Mouse (Mus musculus) limb, embryonic 13.5 days (tissue): ENCODE measurements around the gene Hoxa4. TPM values are rescaled to one million over a fixed set of nuclear protein-coding genes. Genes with fewer than 3 reads are reported as not detected.

Experiments used
- ATAC-seq: fragments of 200-750 bp; cut with Nextera tagmentation; 2 replicates; pipeline ENCODE4 v1.8.0; 2017; ENCODE audit warnings: low read depth, moderate number of reproducible peaks, moderate TSS enrichment; ENCODE audit not compliant: low FRiP score
- H3K27ac ChIP-seq: fragments of 300-500 bp; sonication (generic); 2 replicates; pipeline ENCODE4 v1.5.1; 2015; ENCODE audit warnings: inconsistent platforms, mild to moderate bottlenecking, moderate library complexity
- H3K27me3 ChIP-seq: fragments of 300-500 bp; sonication (generic); 2 replicates; pipeline ENCODE4 v1.6.1; 2015; ENCODE audit warnings: mild to moderate bottlenecking, inconsistent platforms
- H3K36me3 ChIP-seq: fragments of 300-500 bp; sonication (generic); 2 replicates; pipeline ENCODE4 v1.6.1; 2015; ENCODE audit warnings: inconsistent platforms, mild to moderate bottlenecking, moderate library complexity
- H3K4me1 ChIP-seq: fragments of 300-500 bp; sonication (generic); 2 replicates; pipeline ENCODE4 v1.6.1; 2015; ENCODE audit warnings: inconsistent platforms
- H3K4me2 ChIP-seq: fragments of 300-500 bp; sonication (generic); replicated peaks from 2 replicates; pipeline ENCODE4 v1.6.1; 2015; ENCODE audit warnings: inconsistent platforms, mild to moderate bottlenecking, moderate library complexity
- H3K4me3 ChIP-seq: fragments of 300-500 bp; sonication (generic); 2 replicates; pipeline ENCODE4 v1.5.1; 2015; ENCODE audit warnings: moderate library complexity, mild to moderate bottlenecking, inconsistent platforms
- H3K9ac ChIP-seq: fragments of 300-500 bp; sonication (generic); 2 replicates; pipeline ENCODE4 v1.6.1; 2015; ENCODE audit warnings: mild to moderate bottlenecking, inconsistent platforms
- H3K9me3 ChIP-seq: fragments of 300-500 bp; sonication (generic); 2 replicates; pipeline ENCODE4 v1.6.1; 2016; ENCODE audit warnings: inconsistent platforms
- WGBS: fragments of 180-500 bp; shearing (Covaris S2); methylation state at CpG from one replicate; pipeline ENCODE4 v1.1.7; 2015; 5-methylcytosine and 5-hydroxymethylcytosine counted together
- polyA plus RNA-seq: library from polyadenylated mRNA; unstranded; fragments of >200 nt; fragmentation: Nextera tagmentation; extraction: Ambion mirVana; gene quantifications from 2 replicates; pipeline ENCODE4 v1.2.1, GENCODE M21; 2015

Gene Hoxa4
- polyA plus RNA-seq, 1 experiment from 2014 or later: 0.52 TPM

- Histone ChIP-seq H3K4me1 (peaks cover 59% of the 10 kb centered on the region), H3K36me3 (no peaks in the 10 kb centered on the region), H3K9ac (no peak overlapping the region), H3K9me3 (no peaks in the 10 kb centered on the region), H3K4me3 (peak overlapping the region; percentile 36), H3K4me2 (peak overlapping the region; percentile 62), H3K27me3 (peaks cover 90% of the 10 kb centered on the region), H3K27ac (no peak overlapping the region)
- 17% methylated on average over 17 of the region's 17 CpGs for WGBS
- ATAC-seq: no peak
Observed at GRCm38 (mm10) chr6:52163366-52164031, 28.1 kb downstream of the Hoxa4 start.

GRCm38 (mm10) chr6:52162611-52163365, 28.8 kb downstream of the Hoxa4 start:
- no peak overlapping the region for H3K9ac ChIP-seq
- H3K27me3 ChIP-seq: peaks cover 87% of the 10 kb centered on the region
- ATAC-seq: no peak
- peak overlapping the region; percentile 62 for H3K4me2 ChIP-seq
- H3K4me3 ChIP-seq: peak overlapping the region; percentile 23
- H3K9me3 ChIP-seq: no peaks in the 10 kb centered on the region
- H3K36me3 ChIP-seq: no peaks in the 10 kb centered on the region
- H3K4me1 ChIP-seq: peaks cover 59% of the 10 kb centered on the region
- no peak overlapping the region for H3K27ac ChIP-seq
- 33% methylated on average over 14 of the region's 14 CpGs for WGBS

DNA sequence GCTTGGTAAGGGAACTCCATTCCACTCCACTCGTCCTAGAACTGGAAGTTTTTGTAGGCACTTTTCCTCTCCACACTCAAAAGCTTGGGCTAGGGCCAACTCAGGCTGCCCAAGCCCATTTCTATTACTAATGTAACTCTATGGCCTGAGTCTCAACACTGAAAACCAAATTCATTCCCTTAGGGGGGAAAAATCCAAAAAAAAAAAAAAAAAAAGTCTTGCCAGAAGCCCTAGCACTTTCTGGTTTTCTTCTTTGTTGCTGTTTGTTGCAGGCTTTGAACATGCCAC, 29.5 kb downstream of the Hoxa4 start:
- H3K27ac ChIP-seq: no peak overlapping the region
- peaks cover 63% of the 10 kb centered on the region for H3K4me1 ChIP-seq
- H3K36me3 ChIP-seq: no peaks in the 10 kb centered on the region
- H3K9me3 ChIP-seq: no peaks in the 10 kb centered on the region
- no peak overlapping the region for H3K4me3 ChIP-seq
- no peak overlapping the region for H3K4me2 ChIP-seq
- no peak overlapping the region for H3K9ac ChIP-seq
- WGBS: 37% methylated on average over 1 of the region's 1 CpGs
- peaks cover 87% of the 10 kb centered on the region for H3K27me3 ChIP-seq
- ATAC-seq: no peak

GRCm38 (mm10) chr6:52161336-52162092, 30.0 kb downstream of the Hoxa4 start:
- H3K4me2 ChIP-seq: peak overlapping the region; percentile 100
- H3K9me3 ChIP-seq: no peaks in the 10 kb centered on the region
- peaks cover 67% of the 10 kb centered on the region for H3K4me1 ChIP-seq
- H3K27me3 ChIP-seq: peaks cover 87% of the 10 kb centered on the region
- no peaks in the 10 kb centered on the region for H3K36me3 ChIP-seq
- no peak overlapping the region for H3K27ac ChIP-seq
- H3K4me3 ChIP-seq: peak overlapping the region; percentile 72
- ATAC-seq: no peak
- 23% methylated on average over 8 of the region's 8 CpGs for WGBS
- no peak overlapping the region for H3K9ac ChIP-seq

GRCm38 (mm10) chr6:52160511-52161335, 30.8 kb downstream of the Hoxa4 start:
- peak overlapping the region; percentile 31; the same call in 1 of the 2 replicates for H3K9ac ChIP-seq
- peaks cover 87% of the 10 kb centered on the region for H3K27me3 ChIP-seq
- no peak overlapping the region for H3K27ac ChIP-seq
- H3K36me3 ChIP-seq: no peaks in the 10 kb centered on the region
- 3% methylated on average over 30 of the region's 30 CpGs for WGBS
- no peaks in the 10 kb centered on the region for H3K9me3 ChIP-seq
- peak; percentile 21; the same call in 1 of the 2 replicates for ATAC-seq
- peaks cover 64% of the 10 kb centered on the region for H3K4me1 ChIP-seq
- peak overlapping the region; percentile 100 for H3K4me2 ChIP-seq
- H3K4me3 ChIP-seq: peak overlapping the region; percentile 72

DNA sequence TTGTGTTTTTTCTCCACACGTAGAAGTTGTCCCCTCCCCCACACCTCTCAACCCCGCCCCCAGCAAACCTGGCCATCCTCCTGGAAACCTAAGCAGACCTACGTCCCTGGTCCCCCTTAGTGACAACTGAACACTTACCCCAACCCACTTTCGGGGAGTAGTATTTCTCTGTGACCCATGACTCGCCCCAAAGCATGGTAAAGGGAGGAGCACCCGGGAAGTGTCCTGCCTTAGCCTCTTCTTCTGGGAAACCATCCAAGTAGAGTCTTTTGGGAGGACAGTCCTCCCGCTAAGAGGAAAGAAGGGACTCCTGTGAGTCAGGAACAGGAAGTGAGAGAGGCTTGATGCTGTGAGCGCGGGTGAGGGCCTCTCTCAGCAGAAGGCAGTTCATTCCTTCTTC, 31.6 kb downstream of the Hoxa4 start:
- Histone ChIP-seq H3K9me3 (no peaks in the 10 kb centered on the region), H3K4me3 (peak overlapping the region; percentile 72; the same call in 1 of the 2 replicates), H3K4me2 (peak overlapping the region; percentile 100), H3K4me1 (peaks cover 59% of the 10 kb centered on the region), H3K36me3 (no peaks in the 10 kb centered on the region), H3K27ac (no peak overlapping the region), H3K9ac (no peak overlapping the region), H3K27me3 (peaks cover 89% of the 10 kb centered on the region)
- ATAC-seq: no peak
- WGBS: 14% methylated on average over 9 of the region's 9 CpGs

DNA sequence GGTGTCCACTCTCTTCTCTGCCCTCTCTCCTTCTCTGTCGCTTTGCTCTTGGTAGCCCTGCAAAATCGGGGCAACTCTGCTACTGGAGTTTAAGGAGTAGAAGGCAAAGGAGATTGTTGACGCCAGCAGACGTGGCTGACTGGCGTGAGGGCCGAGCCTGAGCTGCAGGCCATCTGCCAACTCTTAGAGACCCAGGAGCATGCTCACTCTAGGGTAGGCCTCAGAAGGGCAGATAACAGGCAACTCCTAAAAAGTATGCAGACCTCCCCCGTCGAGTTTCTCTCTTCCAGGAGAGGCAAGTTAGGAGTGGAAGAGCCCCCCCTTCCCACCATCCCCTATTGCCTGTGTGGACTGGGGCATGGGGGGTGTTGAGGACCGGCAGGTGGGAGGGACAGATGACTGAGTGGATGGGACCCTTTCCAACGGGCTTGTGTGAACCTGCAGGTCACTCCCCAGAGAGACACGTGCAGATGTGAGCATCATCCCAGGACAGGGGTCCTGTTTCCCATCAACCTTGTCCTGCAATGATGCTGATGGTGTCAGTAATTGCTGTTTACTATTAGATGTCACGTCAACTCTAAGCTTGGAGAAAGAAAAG, 32.3 kb downstream of the Hoxa4 start:
- H3K36me3 ChIP-seq: no peaks in the 10 kb centered on the region
- peak overlapping the region; percentile 67; the same call in 1 of the 2 replicates for H3K9ac ChIP-seq

DNA sequence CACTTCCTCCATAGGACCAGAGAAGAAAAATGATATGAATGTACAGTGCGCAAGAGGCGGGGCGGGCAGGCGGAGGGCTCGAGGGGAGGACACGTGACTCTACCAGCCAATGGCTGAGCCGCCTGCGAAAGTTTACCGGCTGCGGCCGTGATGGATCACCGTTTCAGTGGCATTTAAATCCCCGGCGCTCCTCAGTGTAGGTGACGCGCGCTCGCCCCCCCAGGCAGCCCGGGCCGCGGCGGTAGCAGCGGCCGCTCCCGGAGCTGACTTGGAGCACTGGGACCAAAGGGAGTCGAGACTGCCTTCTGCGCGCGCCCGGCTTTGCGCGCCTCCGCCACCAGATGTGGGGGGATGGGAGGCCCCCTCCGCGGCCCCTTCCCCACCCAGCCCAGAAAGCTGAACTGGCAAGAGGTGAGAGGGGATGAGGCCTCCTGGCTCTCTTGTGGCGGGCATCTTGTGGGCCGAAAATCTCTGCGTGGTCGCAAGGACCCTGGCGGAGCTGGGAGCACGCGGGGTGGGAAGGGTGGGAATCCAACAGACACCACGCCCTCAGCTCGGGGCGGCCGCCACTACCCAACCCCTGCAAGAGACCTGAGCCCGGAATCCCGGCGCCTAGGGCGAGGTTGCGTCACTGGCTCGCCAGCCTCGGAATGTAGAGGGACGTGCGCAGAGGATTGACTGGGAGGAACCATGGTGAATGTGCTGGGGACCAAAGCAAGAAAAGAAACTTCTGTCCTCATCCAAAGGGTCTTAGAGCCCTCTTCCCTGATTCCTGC, 33.1 kb downstream of the Hoxa4 start, which contains the start of gene Hoxa1:
Gene Hoxa1, minus strand, starts transcription at position 42 of the 776 bp plus-strand sequence.
- Histone ChIP-seq H3K4me3 (peak within 1 kb of the TSS; percentile 72), H3K9me3 (no peaks in the 10 kb centered on the region), H3K27me3 (peaks cover 89% of the 10 kb centered on the region), H3K4me2 (peak within 1 kb of the TSS; percentile 100), H3K4me1 (peaks cover 45% of the 10 kb centered on the region), H3K27ac (peak within 1 kb of the TSS; percentile 10; the same call in 1 of the 2 replicates), H3K36me3 (no peaks in the 10 kb centered on the region), H3K9ac (peak within 1 kb of the TSS; percentile 67)
- WGBS: under 1% methylated on average over 55 of the region's 55 CpGs
- peak; percentile 84 for ATAC-seq

More for the DNA sequence above, 32.3 kb downstream of the Hoxa4 start:
- Histone ChIP-seq H3K9me3 (no peaks in the 10 kb centered on the region), H3K4me3 (peak overlapping the region; percentile 72), H3K27ac (no peak overlapping the region), H3K4me1 (peaks cover 52% of the 10 kb centered on the region), H3K27me3 (peaks cover 89% of the 10 kb centered on the region), H3K4me2 (peak overlapping the region; percentile 100)
- WGBS: 9% methylated on average over 12 of the region's 12 CpGs
- ATAC-seq: 0 out of 2 replicates have a peak, but pooled peaks have one; percentile 9

DNA sequence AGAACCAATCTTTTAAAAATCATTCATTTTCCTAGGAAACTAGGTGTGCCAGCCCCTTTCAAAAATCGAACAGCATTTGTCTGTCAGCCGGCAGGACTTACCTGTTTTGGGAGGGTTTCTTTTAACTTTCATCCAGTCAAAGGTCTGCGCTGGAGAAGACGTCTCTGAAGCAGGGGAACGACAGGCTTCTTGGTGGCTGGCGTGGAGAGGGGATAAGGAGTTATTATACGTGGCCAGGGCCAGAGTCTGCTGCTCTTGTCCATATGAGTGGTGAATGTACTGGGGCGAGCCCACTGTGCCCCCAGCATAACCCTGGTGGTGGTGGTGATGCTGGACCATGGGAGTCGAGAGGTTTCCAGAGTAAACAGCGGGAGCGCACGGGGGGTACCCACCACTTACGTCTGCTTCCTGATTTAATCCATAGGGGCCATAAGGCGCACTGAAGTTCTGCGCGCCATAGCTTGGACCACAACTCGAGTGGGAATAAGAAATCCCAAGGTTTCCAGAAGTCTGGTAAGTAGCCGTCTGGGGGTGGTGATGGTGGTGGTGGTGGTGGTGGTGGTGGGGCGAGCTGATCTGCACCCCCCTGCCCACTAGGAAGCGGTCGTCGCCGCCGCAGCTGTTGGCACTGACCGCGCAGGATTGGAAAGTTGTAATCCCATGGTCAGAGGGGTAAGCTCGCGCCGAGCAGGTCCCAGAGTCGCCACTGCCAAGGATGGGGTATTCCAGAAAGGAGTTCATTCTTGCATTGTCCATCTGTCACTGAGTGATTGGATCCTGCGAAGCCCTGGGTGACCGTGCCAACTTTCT, 33.9 kb downstream of the Hoxa4 start:
- H3K27me3 ChIP-seq: peaks cover 89% of the 10 kb centered on the region
- H3K4me2 ChIP-seq: peak overlapping the region; percentile 100
- no peaks in the 10 kb centered on the region for H3K9me3 ChIP-seq
- peak overlapping the region; percentile 72 for H3K4me3 ChIP-seq
- no peak overlapping the region for H3K27ac ChIP-seq
- WGBS: under 1% methylated on average over 32 of the region's 32 CpGs
- H3K36me3 ChIP-seq: no peaks in the 10 kb centered on the region
- H3K9ac ChIP-seq: no peak overlapping the region
- H3K4me1 ChIP-seq: peaks cover 38% of the 10 kb centered on the region
- ATAC-seq: no peak
